Mouse (Mus musculus) brain, embryonic 14.5 days (tissue): ENCODE measurements around the gene Calm3.

Experiments
- CTCF ChIP-seq: fragments of 200-500 bp; IDR thresholded peaks from 2 replicates; pipeline ENCODE4 v1.5.1; 2012; ENCODE audit warnings: inconsistent platforms, mild to moderate bottlenecking, moderate library complexity, borderline replicate concordance; ENCODE audit not compliant: insufficient read depth, insufficient read length; ENCODE audit errors: extremely low read depth
- POLR2A ChIP-seq: fragments of 200-500 bp; IDR thresholded peaks from 2 replicates; pipeline ENCODE4 v1.6.1; 2012; ENCODE audit warnings: mild to moderate bottlenecking, inconsistent platforms, borderline replicate concordance; ENCODE audit not compliant: poor library complexity, insufficient read depth, insufficient read length, severe bottlenecking; ENCODE audit errors: extremely low read depth

- TF ChIP-seq CTCF (no peak), POLR2A (no peak)
These were observed 11.6 kb downstream of the Calm3 start for GRCm38 (mm10) chr7:16912360-16912759.
